Mouse (Mus musculus) c-Kit-positive CD71-positive TER-119-positive erythroid progenitor cells, embryonic 14.5 days (primary cell): ENCODE results near the gene Sirt1.

Experiments
- DNase-seq: peaks from one replicate; pipeline ENCODE4 v3.0.0-alpha.2; 2013; ENCODE audit warnings: low spot score

The Sirt1 gene

GRCm38 (mm10) chr10:63327091-63327490, 54.4 kb downstream of the Sirt1 start:
- DNase-seq: no peak

- DNase-seq: no peak
These were observed 67.8 kb downstream of the Sirt1 start for GRCm38 (mm10) chr10:63313726-63314125.

- DNase-seq: peak; percentile 82
These were observed 72.7 kb downstream of the Sirt1 start for GRCm38 (mm10) chr10:63308582-63309366.

GRCm38 (mm10) chr10:63302356-63302755, 79.1 kb downstream of the Sirt1 start:
- DNase-seq: no peak

- no peak for DNase-seq
These were observed 98.7 kb downstream of the Sirt1 start for GRCm38 (mm10) chr10:63282846-63283245.

GRCm38 (mm10) chr10:63282417-63282816, 99.1 kb downstream of the Sirt1 start:
- peak; percentile 42 for DNase-seq

GRCm38 (mm10) chr10:63279851-63280250, 101.7 kb downstream of the Sirt1 start:
- DNase-seq: no peak

- peak; percentile 84 for DNase-seq
These were observed 104.5 kb downstream of the Sirt1 start for GRCm38 (mm10) chr10:63277010-63277409.

GRCm38 (mm10) chr10:63272868-63273267, 108.6 kb downstream of the Sirt1 start:
- peak; percentile 68 for DNase-seq

- DNase-seq: peak; percentile 59
These were observed 109.1 kb downstream of the Sirt1 start for GRCm38 (mm10) chr10:63272401-63272800.
